Mouse (Mus musculus): ENCODE data around the gene Arhgap18.

DNA sequence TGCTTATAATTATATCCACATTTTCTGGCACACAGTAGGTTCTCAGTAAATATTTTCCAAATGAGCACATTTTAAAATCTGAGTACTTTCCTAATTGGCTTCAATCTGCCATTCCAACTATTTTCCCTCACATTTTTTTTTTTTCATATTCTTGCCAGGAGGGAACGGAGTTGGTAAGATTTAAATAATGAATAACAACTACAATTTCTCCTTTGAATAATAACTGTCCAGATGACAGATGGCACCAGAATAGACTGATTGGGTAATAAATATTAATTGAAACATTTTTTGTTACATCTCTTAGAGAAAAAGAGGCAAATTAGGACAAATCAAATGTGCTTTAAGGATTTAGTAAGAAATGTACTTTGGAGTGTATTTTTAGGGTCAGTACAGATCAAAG lies 51.8 kb downstream of the Arhgap18 start:
- TF ChIP-seq EP300 (IDR thresholded peaks at IDR 0.05; ENCODE audit: low read depth) (no peak), CTCF (IDR thresholded peaks at IDR 0.05; ENCODE audit: low read depth) (no peak)
